Mouse (Mus musculus): ENCODE measurements at regions not wholly inside any gene's neighbourhood (a gene's known extent, or its start where the extent isn't known, plus 50 kb on each side); places are given as distances from the start of the nearest gene placed in this dataset.

DNA sequence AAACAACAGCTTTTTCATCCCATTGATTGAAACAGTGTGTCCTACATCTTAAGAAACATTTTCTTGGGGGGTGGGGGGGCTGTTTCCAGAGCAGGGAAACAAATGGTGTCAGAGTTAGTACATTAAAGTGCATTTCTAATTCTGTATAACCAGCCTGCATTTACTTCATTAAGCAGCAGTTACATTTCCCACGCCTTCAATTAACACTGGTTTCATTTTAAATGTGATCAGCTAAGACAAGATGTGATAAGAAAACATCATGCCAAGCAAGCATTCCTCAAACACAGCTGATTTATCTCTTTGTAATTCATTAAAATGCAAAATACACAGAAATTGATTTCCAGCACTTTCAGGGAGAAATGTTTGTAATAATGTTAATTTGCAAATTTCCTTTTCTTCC lies 122.0 kb downstream of the Olfr1505 start:
- DNase-seq (ENCODE audit: low spot score in 2 of 2), result no peak

GRCm38 (mm10) chr19:14035785-14036184 lies 122.5 kb downstream of the Olfr1505 start:
- no peak for DNase-seq (ENCODE audit: low spot score in 2 of 2)

DNA sequence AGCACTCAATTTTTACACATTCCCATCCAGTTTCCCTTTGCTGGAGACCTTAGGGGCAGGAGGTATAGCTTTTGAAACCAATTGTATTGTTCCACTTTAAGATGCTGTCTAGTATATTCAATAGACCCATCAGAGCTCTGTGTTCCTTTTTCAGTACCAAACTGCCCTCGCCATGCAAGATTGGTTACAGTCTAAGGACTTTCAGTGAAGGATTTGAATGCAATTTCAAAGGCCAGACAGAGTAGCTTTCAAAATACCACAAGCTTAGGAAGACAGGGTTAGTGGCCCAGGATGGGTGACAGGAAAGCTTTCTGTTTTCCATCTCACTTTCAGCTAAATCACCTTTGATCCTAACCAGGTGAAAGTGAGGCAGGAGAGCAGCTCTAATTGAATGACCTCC lies 123.4 kb downstream of the Olfr1505 start:
- no peak for DNase-seq (ENCODE audit: low spot score in 2 of 2)

DNA sequence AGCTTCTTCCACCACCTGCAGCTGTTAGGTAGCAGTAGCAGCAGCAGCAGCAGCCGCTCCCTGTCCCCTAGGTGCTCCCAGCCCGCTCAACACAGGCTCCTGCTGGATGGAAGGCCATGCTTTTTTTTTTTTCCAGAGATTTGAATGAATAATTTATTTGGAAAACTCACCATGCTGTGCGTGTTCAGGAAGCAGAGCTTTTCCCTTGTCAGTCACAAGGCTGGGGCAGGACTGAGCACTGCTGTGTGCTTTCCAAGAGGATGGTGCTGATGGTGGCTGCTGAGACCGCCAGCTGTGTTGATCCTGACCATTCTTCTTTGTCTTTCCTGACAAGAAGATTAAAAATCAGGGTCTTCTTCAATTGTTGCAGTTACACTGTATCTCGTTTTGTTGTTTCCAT lies 129.4 kb downstream of the Olfr1505 start:
- no peak for DNase-seq (ENCODE audit: low spot score in 2 of 2)

DNA sequence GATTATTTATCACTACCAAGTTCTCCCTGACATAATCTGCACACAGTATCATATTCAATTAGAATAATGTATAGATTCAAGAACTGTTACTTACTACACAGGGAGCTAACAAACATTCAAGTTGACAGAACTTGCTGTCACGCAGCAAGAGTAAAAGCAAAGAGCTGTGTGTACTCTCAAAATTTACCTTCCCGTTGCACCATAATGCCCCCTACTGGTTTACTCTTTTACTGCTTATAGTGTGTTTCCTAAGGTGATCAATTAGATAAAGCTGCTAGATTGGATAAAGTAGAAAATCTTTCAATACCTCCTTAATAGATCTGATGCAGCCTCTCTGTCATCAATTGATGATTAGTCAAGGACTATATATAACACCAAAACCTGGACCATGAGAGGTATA lies 132.1 kb downstream of the Olfr1505 start:
- DNase-seq (ENCODE audit: low spot score in 2 of 2), result no peak

- DNase-seq (ENCODE audit: low spot score in 2 of 2), result no peak
Measured at GRCm38 (mm10) chr19:14052052-14052451, 138.7 kb downstream of the Olfr1505 start.

GRCm38 (mm10) chr19:14080538-14080937 lies 167.2 kb downstream of the Olfr1505 start:
- no peak for DNase-seq (ENCODE audit: low spot score in 2 of 2)

- DNase-seq (ENCODE audit: low spot score in 2 of 2), result no peak
Measured at GRCm38 (mm10) chr19:14084726-14085125, 171.4 kb downstream of the Olfr1505 start.

DNA sequence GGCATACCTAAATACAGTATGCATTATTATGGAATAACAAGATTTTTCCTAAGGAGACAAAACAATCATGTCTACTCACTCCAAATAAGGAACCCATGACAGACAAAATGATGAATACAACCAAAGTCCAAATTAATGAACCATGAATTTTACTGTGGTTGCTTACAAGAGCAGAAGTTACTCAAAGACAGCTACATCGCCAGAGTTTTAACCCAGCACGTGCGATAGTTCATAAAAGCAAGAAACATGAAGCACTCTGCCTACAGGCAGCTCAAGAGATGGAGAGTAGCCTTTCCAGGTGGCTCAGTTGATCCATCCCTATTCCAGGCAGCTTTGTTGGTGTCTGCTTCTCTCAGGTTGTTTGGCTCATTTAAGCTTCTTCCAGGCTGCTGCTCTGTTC lies 176.8 kb downstream of the Olfr1505 start:
- no peak for DNase-seq (ENCODE audit: low spot score in 2 of 2)

DNA sequence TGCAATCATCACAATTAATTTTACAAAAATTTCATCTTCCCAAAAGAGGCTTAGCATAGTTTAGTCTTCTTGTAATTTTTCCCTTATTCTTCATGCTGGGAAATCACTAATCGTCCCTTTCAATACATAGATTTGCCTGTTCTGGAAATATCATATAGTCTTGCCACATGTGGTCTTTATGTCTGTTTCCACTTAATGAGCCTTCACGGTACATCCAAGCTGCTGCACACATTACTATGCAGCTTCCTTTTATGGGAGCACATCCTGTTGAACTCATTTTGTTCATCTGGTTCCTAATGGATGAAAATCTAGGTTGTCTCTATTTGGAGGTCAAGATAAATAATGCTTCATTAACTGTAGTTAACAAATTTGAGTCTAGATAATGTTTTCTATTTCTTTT lies 180.9 kb downstream of the Olfr1505 start:
- no peak for DNase-seq (ENCODE audit: low spot score in 2 of 2)

GRCm38 (mm10) chr19:14096187-14096586 lies 182.9 kb downstream of the Olfr1505 start:
- no peak for DNase-seq (ENCODE audit: low spot score in 2 of 2)

GRCm38 (mm10) chr19:14109091-14109490 lies 195.8 kb downstream of the Olfr1505 start:
- no peak for DNase-seq (ENCODE audit: low spot score in 2 of 2)

DNA sequence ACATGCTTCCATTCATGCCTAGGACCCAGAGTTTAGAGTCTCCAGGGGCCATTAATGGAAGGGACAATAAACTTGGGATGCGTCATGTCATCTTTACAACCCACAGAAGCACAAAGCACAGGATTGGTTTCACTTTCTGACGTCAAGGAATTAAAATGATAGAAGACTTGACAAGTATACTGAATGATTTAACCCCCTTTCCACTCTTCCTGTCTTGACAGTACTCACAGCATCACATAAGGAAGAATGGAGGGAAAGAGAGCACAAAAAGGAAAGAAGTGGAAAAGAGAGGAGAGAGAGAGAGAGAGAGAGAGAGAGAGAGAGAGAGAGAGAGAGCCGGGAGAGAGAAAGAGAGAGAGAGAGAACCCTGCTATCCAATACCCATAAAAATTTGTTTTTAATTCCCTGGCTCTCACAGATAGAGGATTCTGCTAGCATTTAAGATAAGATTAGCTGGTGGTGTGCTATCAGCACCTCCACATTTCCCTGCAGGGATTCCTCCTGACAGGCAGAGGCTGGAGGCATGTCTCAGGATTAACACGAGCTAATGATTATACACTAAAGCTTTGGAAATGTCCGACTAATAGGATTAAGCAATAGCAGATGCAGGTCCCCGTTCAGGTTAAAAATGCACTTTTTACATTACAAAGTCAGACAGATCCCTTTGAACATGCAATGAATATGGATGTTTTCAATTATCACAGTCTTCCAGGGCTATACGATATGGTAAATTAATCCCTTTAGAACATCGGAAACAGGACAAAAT lies 210.2 kb downstream of the Olfr1505 start:
- DNase-seq (ENCODE audit: low spot score in 2 of 2), result no peak

- no peak for DNase-seq (ENCODE audit: low spot score in 2 of 2)
Measured at GRCm38 (mm10) chr19:14124250-14124827, 211.0 kb downstream of the Olfr1505 start.

- no peak for DNase-seq (ENCODE audit: low spot score in 2 of 2)
Measured at GRCm38 (mm10) chr19:14124986-14125385, 211.7 kb downstream of the Olfr1505 start.

DNA sequence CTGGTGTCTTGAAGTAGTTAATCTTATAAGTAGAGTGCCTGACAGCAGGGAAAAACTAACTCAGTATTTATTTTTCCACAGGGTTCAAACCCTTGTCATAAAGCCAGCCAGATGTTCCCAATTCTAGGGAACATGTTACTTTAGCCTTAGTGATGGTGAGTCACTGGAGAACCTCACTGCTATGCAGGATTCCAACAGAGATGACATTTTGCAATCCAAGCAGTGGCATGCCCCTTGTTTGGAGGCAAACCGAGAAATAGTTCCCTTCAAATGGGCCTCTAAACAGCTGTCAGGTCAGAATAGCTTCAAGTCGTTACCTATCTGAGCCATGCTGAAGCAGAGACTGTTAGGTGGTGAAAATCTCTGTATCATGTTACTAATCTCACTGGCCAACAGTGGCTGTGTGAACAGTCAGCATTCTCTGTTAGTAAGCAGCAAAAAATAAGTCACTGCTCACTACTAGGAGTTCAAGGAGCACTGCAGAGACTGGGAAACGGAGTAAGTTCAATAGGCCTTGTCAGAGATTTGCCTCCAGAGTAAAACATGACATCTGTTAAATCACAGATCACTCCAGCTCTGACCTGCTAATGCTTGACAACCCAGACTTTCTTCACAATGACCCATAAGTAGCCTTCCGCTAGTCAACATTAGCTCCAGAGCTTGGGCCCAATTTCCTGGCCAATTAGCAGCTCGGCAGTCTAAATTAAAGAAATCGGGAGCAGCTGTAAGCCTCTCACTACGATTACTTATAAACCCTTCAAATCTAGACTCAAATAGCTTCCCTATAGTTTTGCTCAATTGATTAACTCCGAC lies 215.3 kb downstream of the Olfr1505 start:
- DNase-seq (ENCODE audit: low spot score in 2 of 2), result no peak

DNA sequence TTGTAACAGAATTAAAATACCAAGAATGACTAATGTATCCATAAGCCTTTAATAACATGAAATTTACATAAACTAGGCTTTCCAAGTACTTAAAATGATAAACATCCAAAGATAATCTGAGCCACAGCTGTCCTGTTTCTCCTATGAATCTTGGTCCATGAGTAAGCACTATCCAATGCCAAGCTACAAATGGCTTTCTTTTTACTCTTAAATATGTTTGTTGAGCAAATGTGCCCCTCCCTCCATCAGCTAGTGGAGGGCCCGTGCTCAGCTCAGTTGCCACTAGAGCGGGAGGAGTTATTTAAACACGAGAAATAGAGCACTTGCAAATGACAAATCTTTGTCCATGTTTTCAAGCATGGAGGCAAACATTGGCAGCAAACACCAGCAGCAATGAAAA lies 247.9 kb downstream of the Olfr1505 start:
- no peak for DNase-seq (ENCODE audit: low spot score in 2 of 2)

GRCm38 (mm10) chr19:14162773-14163172 lies 249.4 kb downstream of the Olfr1505 start:
- no peak for DNase-seq (ENCODE audit: low spot score in 2 of 2)

DNA sequence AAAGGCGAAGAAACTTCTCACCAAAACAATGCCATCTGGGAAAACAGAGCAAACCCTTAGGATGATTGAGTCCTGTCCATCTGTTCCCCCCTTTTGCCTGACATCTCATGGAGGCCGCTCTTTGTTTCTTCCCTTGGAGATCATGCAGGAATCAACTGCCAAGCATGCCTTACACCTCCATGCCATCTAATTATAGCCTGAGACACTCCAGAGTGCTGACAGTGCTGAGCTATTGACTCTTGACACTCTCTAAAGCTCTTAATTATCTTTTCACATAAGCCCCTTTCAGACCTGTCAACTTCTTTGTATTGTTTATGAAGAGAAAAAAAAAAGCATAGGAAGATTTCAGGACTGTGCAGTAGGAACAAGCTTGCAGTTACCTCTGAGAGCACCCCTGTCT lies 252.4 kb downstream of the Olfr1505 start:
- DNase-seq (ENCODE audit: low spot score in 2 of 2), result no peak

GRCm38 (mm10) chr19:14180244-14180643 lies 266.9 kb downstream of the Olfr1505 start:
- no peak for DNase-seq (ENCODE audit: low spot score in 2 of 2)

GRCm38 (mm10) chr19:14180956-14181355 lies 267.6 kb downstream of the Olfr1505 start:
- no peak for DNase-seq (ENCODE audit: low spot score in 2 of 2)

GRCm38 (mm10) chr19:14181661-14182415 lies 268.5 kb downstream of the Olfr1505 start:
- no peak for DNase-seq (ENCODE audit: low spot score in 2 of 2)

Measured in frontal cortex, postnatal 10 days (tissue).